Mouse (Mus musculus) liver, postnatal 0 days (tissue): Measurements from ENCODE around the gene Rpl18. TPM values are rescaled to one million over a fixed set of nuclear protein-coding genes. Genes with fewer than 3 reads are reported as not detected.

Experiments
- ATAC-seq: fragments of 200-750 bp; cut with Nextera tagmentation; 2 replicates; pipeline ENCODE4 v1.8.0; 2017; ENCODE audit warnings: mild to moderate bottlenecking, moderate library complexity
- DNase-seq: peaks from one replicate; pipeline ENCODE4 v3.0.0-alpha.2; 2016
- H3K27ac ChIP-seq: fragments of 300-500 bp; sonication (generic); 2 replicates; pipeline ENCODE4 v1.5.1; 2014; ENCODE audit warnings: antibody characterized with exemption, moderate library complexity, mild to moderate bottlenecking, low read depth
- H3K27me3 ChIP-seq: fragments of 300-500 bp; sonication (generic); 2 replicates; pipeline ENCODE4 v1.6.1; 2014; ENCODE audit warnings: low read length, control low read depth, mixed read lengths; ENCODE audit not compliant: insufficient read depth
- H3K36me3 ChIP-seq: fragments of 300-500 bp; sonication (generic); replicated peaks from 2 replicates; pipeline ENCODE4 v1.6.1; 2014; ENCODE audit warnings: mild to moderate bottlenecking, control low read depth, low read length, moderate library complexity, mixed read lengths; ENCODE audit not compliant: insufficient read depth
- H3K4me1 ChIP-seq: fragments of 300-500 bp; sonication (generic); 2 replicates; pipeline ENCODE4 v1.6.1; 2014; ENCODE audit warnings: antibody characterized with exemption, mild to moderate bottlenecking, control low read depth; ENCODE audit not compliant: insufficient read depth
- H3K4me2 ChIP-seq: fragments of 300-500 bp; sonication (generic); 2 replicates; pipeline ENCODE4 v1.6.1; 2014; ENCODE audit warnings: low read depth, mild to moderate bottlenecking, low read length, moderate library complexity, mixed read lengths
- H3K4me3 ChIP-seq: fragments of 300-500 bp; sonication (generic); 2 replicates; pipeline ENCODE4 v1.5.1; 2014; ENCODE audit warnings: low read depth, low read length
- H3K9ac ChIP-seq: fragments of 300-500 bp; sonication (generic); replicated peaks from 2 replicates; pipeline ENCODE4 v1.6.1; 2014; ENCODE audit warnings: mild to moderate bottlenecking, moderate library complexity
- H3K9me3 ChIP-seq: fragments of 300-500 bp; sonication (generic); 2 replicates; pipeline ENCODE4 v1.6.1; 2016; ENCODE audit warnings: mild to moderate bottlenecking, control low read depth, low read length, mixed read lengths
- CTCF ChIP-seq: sonication (generic); IDR thresholded peaks from 2 replicates; pipeline ENCODE4 v1.5.1; 2016; ENCODE audit warnings: antibody characterized with exemption, low read depth
- EP300 ChIP-seq: IDR thresholded peaks from 2 replicates; pipeline ENCODE4 v1.6.1; 2016; ENCODE audit warnings: antibody characterized with exemption, low read depth, mild to moderate bottlenecking
- WGBS: fragments of 180-500 bp; shearing (Covaris S2); extraction: QIAGEN DNeasy Blood & Tissue Kit; methylation state at CpG from one replicate; pipeline ENCODE4 v1.1.7; 2014; ENCODE audit not compliant: insufficient replicate concordance; 5-methylcytosine and 5-hydroxymethylcytosine counted together
- polyA plus RNA-seq: library from polyadenylated mRNA; unstranded; fragments of >200 nt; fragmentation: Nextera tagmentation; extraction: Ambion mirVana; gene quantifications from 2 replicates; pipeline ENCODE4 v1.2.1, GENCODE M21; 2015

The Rpl18 gene
- 494 and 510 TPM in 2 replicates for polyA plus RNA-seq

DNA sequence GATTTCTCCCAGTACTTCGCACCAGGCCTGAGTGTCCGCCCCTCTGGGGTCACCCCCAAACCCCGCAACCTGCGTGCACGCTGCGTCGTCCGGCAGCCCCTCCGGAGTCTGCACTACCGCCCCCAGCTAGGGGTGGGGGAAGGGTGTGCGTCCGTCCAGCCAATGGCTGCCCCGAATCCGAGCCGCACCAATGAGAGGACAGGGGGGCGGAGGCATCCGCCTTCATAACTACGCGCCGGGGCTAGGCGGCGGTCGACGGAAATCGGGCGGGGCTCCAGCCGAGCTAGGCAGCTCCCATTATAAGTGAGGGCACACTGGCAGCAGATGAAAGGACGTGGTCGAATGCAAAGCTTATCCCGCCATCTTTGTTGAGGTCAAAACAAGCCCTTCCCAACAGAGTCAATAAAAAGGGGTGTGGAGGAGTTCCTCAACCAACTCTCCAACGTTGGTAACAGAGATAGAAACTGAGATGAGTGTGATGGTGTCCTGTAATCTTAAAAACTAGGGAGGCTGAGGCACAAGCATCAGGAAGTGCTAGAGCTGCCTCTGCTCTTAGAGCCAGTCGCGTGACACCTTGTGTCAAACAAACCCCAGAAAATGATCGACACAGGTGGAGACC is at the start of gene Rpl18:
Gene Rpl18, plus strand, starts transcription at position 368 of the 619 bp plus-strand sequence.
- no peaks in the 10 kb centered on the region for H3K9me3 ChIP-seq
- WGBS = 5% methylated on average over 34 of the region's 34 CpGs
- H3K4me3 ChIP-seq = peak within 1 kb of the TSS; percentile 84
- DNase-seq (peak; percentile 96), ATAC-seq (peak; percentile 85)
- H3K27me3 ChIP-seq = no peaks in the 10 kb centered on the region
- H3K9ac ChIP-seq = peak within 1 kb of the TSS; percentile 69
- peaks cover 48% of the 10 kb centered on the region for H3K4me1 ChIP-seq
- H3K4me2 ChIP-seq = peak within 1 kb of the TSS; percentile 89
- peak within 1 kb of the TSS; percentile 94 for H3K27ac ChIP-seq
- TF ChIP-seq EP300 (peak; percentile 64; the same call in 1 of the 2 replicates), CTCF (peak; percentile 6; the same call in 1 of the 2 replicates)
- peaks cover 42% of the 10 kb centered on the region for H3K36me3 ChIP-seq

DNA sequence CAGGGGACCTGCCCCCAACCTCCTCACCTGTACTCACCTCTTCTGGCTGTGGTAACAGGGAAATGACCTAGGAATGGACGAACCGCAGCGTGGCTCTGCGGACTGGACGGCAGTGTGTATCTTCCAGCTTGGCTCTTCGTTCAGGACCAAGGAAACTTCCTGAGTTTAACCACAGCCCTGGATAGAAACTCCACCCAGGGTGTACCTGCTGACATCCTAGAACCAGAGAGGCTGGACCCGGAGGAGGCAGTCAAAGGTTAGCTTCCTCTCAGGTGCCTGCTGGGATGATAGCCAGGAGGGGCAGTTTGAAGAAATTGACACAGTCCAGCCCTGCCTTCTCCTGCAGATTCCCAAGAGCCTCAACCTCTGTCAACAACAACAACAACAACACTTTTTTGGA is 49.1 kb upstream of the Rpl18 start, which contains the start of gene Fut2:
Gene Fut2, minus strand, starts transcription at position 234 of the 400 bp plus-strand sequence.
- Histone ChIP-seq H3K4me2 (no peak within 1 kb of the TSS), H3K9me3 (no peaks in the 10 kb centered on the region), H3K9ac (no peak within 1 kb of the TSS), H3K4me3 (no peak within 1 kb of the TSS), H3K27me3 (no peaks in the 10 kb centered on the region), H3K27ac (no peak within 1 kb of the TSS), H3K36me3 (no peaks in the 10 kb centered on the region), H3K4me1 (0 out of 2 replicates have a peak, but pooled peaks cover 3% of the 10 kb centered on the region)
- ATAC-seq (no peak), DNase-seq (no peak)
- TF ChIP-seq CTCF = no peak
- 78% methylated on average over 7 of the region's 7 CpGs for WGBS

GRCm38 (mm10) chr7:45667761-45668160 is 47.5 kb upstream of the Rpl18 start:
- ATAC-seq = no peak
- no peak overlapping the region for H3K4me2 ChIP-seq
- TF ChIP-seq CTCF (no peak), EP300 (no peak)
- H3K4me3 ChIP-seq = no peak overlapping the region
- H3K27me3 ChIP-seq = no peaks in the 10 kb centered on the region
- 88% methylated on average over 14 of the region's 14 CpGs for WGBS
- H3K27ac ChIP-seq = no peak overlapping the region
- DNase-seq = no peak
- no peaks in the 10 kb centered on the region for H3K36me3 ChIP-seq
- H3K4me1 ChIP-seq = 0 out of 2 replicates have a peak, but pooled peaks cover 3% of the 10 kb centered on the region
- no peaks in the 10 kb centered on the region for H3K9me3 ChIP-seq
- H3K9ac ChIP-seq = no peak overlapping the region

- Histone ChIP-seq H3K27me3 (no peaks in the 10 kb centered on the region), H3K36me3 (no peaks in the 10 kb centered on the region), H3K9me3 (no peaks in the 10 kb centered on the region), H3K27ac (no peak overlapping the region), H3K9ac (no peak overlapping the region), H3K4me3 (no peak overlapping the region), H3K4me2 (no peak overlapping the region), H3K4me1 (0 out of 2 replicates have a peak, but pooled peaks cover 3% of the 10 kb centered on the region)
- WGBS = 92% methylated on average over 9 of the region's 9 CpGs
- TF ChIP-seq EP300 (no peak), CTCF (peak; percentile 48)
- DNase-seq (no peak), ATAC-seq (no peak)
These were observed 46.3 kb upstream of the Rpl18 start for GRCm38 (mm10) chr7:45668921-45669320.

DNA sequence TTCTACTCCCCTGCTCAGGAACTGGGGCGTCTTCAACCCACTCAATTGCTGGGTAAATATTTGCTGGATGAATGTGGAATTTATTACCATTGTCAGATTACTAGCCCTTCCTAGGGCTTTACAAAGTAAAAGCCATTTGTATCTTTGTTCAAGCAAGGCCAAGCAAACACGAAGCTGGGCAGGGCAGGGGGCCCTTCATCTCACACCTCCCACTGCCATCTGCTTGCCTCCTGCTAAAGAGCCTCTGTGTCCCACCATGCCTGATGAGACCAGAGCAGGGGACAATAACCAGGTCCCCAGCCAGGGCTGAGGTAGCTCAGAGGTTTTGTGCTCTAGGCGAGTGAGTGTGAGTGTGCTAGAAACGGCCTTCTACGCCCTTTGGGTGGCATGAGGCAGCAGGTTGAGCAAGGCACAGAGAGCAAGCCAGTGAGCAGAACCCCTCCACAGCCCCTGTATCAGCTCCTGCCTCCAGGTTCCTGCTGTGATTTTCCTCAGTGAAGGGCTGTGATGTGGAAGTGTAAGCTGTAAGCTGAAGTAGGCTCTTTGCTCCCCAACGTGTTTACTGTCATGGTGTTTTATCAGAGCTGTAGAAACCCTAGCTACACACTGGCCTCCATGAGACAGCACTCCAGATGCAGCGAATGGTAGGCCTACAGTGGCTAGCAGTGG is 37.5 kb upstream of the Rpl18 start:
- ATAC-seq = no peak
- Histone ChIP-seq H3K27me3 (no peaks in the 10 kb centered on the region), H3K36me3 (no peaks in the 10 kb centered on the region), H3K4me1 (peaks cover 16% of the 10 kb centered on the region), H3K4me3 (no peak overlapping the region), H3K9ac (no peak overlapping the region), H3K4me2 (no peak overlapping the region), H3K9me3 (no peaks in the 10 kb centered on the region), H3K27ac (no peak overlapping the region)
- no peak for DNase-seq
- TF ChIP-seq EP300 (no peak), CTCF (no peak)
- WGBS = 65% methylated on average over 7 of the region's 7 CpGs

DNA sequence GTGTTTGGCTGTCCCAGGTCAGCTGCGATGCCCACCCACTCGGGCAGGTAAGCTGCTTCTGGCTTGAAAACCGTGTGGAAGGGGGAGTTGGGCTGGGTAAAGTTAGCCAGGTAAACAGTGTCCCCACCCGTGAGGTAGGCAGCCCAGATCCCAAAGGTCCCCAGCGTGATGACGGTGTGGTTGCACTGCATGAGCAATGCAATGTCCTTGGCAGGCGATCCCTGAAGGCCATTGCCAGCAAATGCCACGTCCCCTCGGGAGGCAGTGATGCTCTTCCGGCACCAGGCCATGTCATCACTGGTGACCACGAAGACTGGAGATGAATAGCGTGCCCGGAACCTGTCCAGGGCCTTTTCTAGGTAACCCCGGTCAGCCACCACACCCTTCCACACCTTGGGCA is 36.7 kb upstream of the Rpl18 start:
- H3K9ac ChIP-seq = no peak overlapping the region
- no peak for DNase-seq
- no peak overlapping the region for H3K4me2 ChIP-seq
- no peak overlapping the region for H3K27ac ChIP-seq
- no peaks in the 10 kb centered on the region for H3K27me3 ChIP-seq
- WGBS = 84% methylated on average over 14 of the region's 14 CpGs
- H3K4me1 ChIP-seq = peaks cover 16% of the 10 kb centered on the region
- no peak for ATAC-seq
- no peaks in the 10 kb centered on the region for H3K36me3 ChIP-seq
- no peak overlapping the region for H3K4me3 ChIP-seq
- no peak for TF ChIP-seq EP300
- TF ChIP-seq CTCF = no peak
- no peaks in the 10 kb centered on the region for H3K9me3 ChIP-seq
